Mouse (Mus musculus): ENCODE measurements around the gene Smug1. TPM values are rescaled to one million over a fixed set of nuclear protein-coding genes. Genes with fewer than 3 reads are reported as not detected.

Smug1 gene
- polyA plus RNA-seq, 1 experiment from 2014 or later = 15.8 TPM

DNA sequence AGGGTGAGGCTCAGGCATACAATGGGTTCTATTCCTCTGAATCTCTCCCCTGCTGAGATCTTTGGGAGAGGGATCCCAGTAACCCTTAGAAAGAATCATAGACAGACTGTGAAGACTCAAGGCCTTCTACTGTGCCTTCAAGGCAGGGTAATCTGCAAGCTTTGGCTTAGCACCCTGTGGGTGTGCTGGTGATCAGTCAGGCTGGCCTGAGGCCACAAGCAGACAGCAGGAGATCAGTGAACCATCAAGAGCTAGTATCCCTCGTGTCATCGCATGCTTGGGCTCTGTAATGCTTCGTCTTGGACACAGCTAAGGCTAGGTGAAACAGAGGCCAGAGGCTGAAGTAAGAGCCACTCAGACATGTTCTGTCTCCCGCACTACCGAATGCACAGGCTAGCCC, 6.4 kb upstream of the Smug1 start:
- Histone ChIP-seq H3K36me3 (no peaks in the 10 kb centered on the region), H3K27me3 (replicated peaks) (peaks cover 100% of the 10 kb centered on the region), H3K9ac (no peak overlapping the region), H3K9me3 (no peaks in the 10 kb centered on the region), H3K4me3 (no peak overlapping the region), H3K27ac (replicated peaks) (no peak overlapping the region), H3K4me1 (peaks cover 32% of the 10 kb centered on the region), H3K4me2 (no peak overlapping the region)
- no peak for ATAC-seq (ENCODE audit: extremely low read depth, insufficient number of reproducible peaks, low FRiP score, low TSS enrichment)
- WGBS = 66% methylated on average over 5 of the region's 5 CpGs

DNA sequence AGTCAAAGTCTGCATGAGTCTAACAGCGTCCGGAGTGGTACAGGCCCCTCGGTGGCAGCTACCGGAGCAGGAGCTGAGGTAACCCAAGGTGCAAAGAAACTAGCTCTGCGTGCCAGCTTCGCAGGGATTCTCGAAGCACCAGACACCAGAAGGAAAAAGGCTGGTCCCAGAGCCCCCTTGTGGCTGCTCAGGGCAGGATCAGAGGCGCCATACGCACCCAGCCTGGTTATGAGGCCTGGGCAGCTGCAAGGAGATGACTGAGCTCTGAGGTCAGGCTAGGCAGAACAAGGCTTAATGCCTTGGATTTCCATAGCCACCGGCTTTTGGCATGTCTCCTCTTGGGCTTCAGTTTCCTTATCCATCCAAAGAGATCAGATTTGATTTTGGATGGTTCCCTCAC, 5.6 kb upstream of the Smug1 start:
- H3K36me3 ChIP-seq = no peaks in the 10 kb centered on the region
- no peak overlapping the region for H3K4me2 ChIP-seq
- H3K27me3 ChIP-seq (replicated peaks) = peaks cover 100% of the 10 kb centered on the region
- H3K9me3 ChIP-seq = no peaks in the 10 kb centered on the region
- H3K4me3 ChIP-seq = no peak overlapping the region
- H3K4me1 ChIP-seq = peaks cover 27% of the 10 kb centered on the region
- H3K9ac ChIP-seq = no peak overlapping the region
- 8% methylated on average over 10 of the region's 10 CpGs for WGBS
- ATAC-seq (ENCODE audit: extremely low read depth, insufficient number of reproducible peaks, low FRiP score, low TSS enrichment) = no peak
- H3K27ac ChIP-seq (replicated peaks) = no peak overlapping the region

DNA sequence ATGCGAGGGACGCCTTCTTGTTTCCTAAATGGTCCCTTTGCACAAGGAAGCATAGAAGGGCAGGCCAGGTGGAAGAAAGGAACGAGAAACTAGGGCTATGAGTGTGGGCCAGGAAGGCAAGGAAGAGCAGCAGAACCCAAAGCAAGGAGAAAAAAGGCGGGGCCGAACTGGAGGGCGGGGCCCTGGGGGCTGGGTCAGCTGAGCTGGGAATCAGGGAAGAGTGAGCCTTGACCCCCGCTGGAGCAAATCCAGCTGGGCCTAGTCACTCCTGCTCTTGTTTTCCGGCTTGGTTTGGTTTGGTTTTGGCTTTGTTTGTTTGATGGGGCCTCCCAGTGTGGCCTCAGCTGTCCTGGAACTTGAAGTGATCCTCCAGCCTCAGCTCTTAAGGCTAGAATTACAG, 4.4 kb upstream of the Smug1 start:
- Histone ChIP-seq H3K4me2 (no peak overlapping the region), H3K9me3 (no peaks in the 10 kb centered on the region), H3K36me3 (no peaks in the 10 kb centered on the region), H3K27ac (replicated peaks) (no peak overlapping the region), H3K4me3 (no peak overlapping the region), H3K27me3 (replicated peaks) (peaks cover 100% of the 10 kb centered on the region), H3K9ac (no peak overlapping the region), H3K4me1 (peaks cover 19% of the 10 kb centered on the region)
- ATAC-seq (ENCODE audit: extremely low read depth, insufficient number of reproducible peaks, low FRiP score, low TSS enrichment) = no peak
- 14% methylated on average over 8 of the region's 8 CpGs for WGBS

DNA sequence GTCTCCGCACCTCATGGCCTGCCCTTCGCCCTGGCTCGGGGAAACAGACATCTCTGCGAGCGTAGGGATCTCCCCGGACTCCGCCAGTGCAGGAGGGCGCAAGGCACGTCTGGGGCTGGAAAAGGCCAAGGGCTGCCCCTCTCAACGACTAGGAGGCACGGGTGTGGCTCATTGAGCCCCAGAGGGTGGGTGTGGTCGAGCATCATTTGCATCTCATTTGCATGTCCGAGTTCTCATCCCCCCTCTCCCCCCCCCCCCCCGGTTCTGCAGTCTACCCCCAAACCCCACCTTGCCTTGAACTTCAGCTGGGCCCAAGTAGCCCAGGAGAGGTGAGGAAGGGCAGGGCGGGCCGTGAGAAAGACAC, 3.4 kb upstream of the Smug1 start:
- WGBS = 6% methylated on average over 14 of the region's 16 CpGs
- peak overlapping the region; percentile 60 for H3K4me3 ChIP-seq
- ATAC-seq (ENCODE audit: extremely low read depth, insufficient number of reproducible peaks, low FRiP score, low TSS enrichment) = no peak
- peaks cover 98% of the 10 kb centered on the region for H3K27me3 ChIP-seq (replicated peaks)
- no peaks in the 10 kb centered on the region for H3K36me3 ChIP-seq
- peak overlapping the region; percentile 91 for H3K4me2 ChIP-seq
- H3K9me3 ChIP-seq = no peaks in the 10 kb centered on the region
- H3K27ac ChIP-seq (replicated peaks) = no peak overlapping the region
- H3K9ac ChIP-seq = no peak overlapping the region
- H3K4me1 ChIP-seq = peaks cover 20% of the 10 kb centered on the region

DNA sequence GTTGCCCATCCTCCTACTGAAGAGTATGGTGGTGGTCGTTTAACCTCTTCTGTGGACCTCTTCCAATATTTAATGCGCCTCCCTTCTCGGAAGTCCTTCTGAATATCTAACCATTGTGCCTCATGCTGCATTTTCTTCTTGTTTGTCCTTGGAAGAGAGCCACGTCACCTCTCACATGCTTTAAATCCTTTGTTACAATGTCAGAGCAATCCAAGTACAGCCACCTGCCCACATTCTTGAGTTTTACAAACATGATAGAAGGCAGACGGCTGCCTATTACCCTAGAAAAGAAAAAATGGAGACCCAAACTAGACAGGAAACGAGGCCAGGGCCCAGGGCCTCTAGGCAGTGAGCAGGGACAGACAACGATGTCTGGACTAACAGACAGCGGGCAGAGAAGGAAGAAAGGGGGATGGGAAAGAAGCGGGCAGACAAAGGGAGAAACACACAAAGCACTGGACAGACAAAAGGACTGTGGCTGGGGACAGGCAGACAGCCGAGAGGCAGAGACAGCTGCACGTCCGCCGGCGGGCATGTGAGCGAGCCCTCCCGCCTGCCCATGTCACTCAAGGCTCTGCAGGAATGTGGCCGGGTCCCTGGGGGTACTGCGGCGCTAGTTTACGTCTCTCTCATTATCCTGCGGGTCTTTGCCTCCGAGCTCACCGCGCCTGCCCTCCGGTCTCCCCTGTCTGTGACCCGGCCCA, 2.9 kb upstream of the Smug1 start:
- H3K4me1 ChIP-seq = peaks cover 24% of the 10 kb centered on the region
- peaks cover 93% of the 10 kb centered on the region for H3K27me3 ChIP-seq (replicated peaks)
- ATAC-seq (ENCODE audit: extremely low read depth, insufficient number of reproducible peaks, low FRiP score, low TSS enrichment) = no peak
- no peaks in the 10 kb centered on the region for H3K36me3 ChIP-seq
- peak overlapping the region; percentile 60 for H3K4me3 ChIP-seq
- H3K27ac ChIP-seq (replicated peaks) = no peak overlapping the region
- WGBS = 6% methylated on average over 26 of the region's 26 CpGs
- H3K9ac ChIP-seq = peak overlapping the region; percentile 69
- H3K4me2 ChIP-seq = peak overlapping the region; percentile 91
- no peaks in the 10 kb centered on the region for H3K9me3 ChIP-seq

DNA sequence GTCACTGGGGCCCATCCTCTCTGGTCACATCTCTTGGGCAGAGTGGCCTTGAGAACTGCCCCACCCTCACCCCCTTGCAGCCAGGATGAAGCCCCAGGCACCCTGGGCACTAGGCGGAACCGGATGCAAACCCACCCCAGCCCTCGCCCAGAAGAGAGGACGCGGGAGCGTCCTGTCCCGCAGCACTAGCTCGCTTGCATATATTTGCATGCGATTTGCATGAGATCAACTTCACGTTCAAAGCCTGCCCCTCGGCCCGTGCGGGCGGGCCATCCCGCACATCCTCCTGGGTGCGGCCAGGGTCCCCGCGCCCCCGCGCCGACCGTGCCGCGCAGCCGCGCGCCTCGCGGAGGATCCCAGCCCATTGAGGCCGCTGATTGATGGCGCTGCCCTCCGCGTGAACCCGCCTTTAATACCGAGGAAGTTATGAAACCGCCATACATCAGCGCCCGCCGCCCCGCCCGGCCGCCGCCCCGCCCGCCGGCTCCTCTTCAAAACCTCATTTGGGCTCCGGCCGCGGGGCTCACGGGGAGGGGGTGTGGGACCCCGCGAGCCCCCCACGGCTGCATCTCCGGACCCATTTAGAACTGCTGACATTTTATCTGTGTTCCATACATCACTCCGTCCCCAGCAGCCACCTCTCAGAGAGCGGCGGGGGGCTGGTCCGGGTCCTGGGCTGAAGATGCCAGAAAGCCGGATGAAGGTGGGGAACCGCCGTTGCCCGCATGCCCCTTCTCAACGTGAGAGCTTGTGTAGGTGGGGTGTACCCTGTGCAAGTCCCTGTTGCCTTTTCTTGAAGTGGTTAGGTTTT, 2.1 kb upstream of the Smug1 start:
- peaks cover 24% of the 10 kb centered on the region for H3K4me1 ChIP-seq
- peak overlapping the region; percentile 60 for H3K4me3 ChIP-seq
- no peaks in the 10 kb centered on the region for H3K9me3 ChIP-seq
- peaks cover 85% of the 10 kb centered on the region for H3K27me3 ChIP-seq (replicated peaks)
- H3K9ac ChIP-seq = peak overlapping the region; percentile 69
- no peaks in the 10 kb centered on the region for H3K36me3 ChIP-seq
- H3K4me2 ChIP-seq = peak overlapping the region; percentile 91
- no peak overlapping the region for H3K27ac ChIP-seq (replicated peaks)
- ATAC-seq (ENCODE audit: extremely low read depth, insufficient number of reproducible peaks, low FRiP score, low TSS enrichment) = no peak
- 2% methylated on average over 63 of the region's 63 CpGs for WGBS

DNA sequence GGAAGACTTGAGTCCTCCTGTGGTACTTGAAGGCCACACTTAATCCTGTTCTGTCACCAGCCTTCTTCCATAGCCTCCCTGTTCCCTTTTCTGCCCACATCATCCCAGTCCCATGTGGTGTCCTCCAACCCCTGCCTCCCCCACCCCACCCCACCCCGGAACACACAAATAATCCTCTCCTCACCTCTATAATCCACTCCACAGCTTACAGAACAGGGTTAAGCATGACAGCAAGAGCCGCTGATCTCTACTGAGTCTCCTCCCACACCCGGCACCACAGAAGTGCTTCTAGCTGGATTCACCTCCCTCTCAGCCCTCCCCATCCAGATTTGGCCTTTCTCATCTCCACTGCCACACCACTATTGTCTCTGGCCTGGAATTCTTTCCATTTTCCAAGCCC, 894 bp upstream of the Smug1 start:
- H3K27me3 ChIP-seq (replicated peaks) = peaks cover 73% of the 10 kb centered on the region
- H3K36me3 ChIP-seq = no peaks in the 10 kb centered on the region
- no peak overlapping the region for H3K4me3 ChIP-seq
- H3K4me1 ChIP-seq = peaks cover 29% of the 10 kb centered on the region
- no peak overlapping the region for H3K4me2 ChIP-seq
- H3K27ac ChIP-seq (replicated peaks) = no peak overlapping the region
- WGBS = 25% methylated on average over 3 of the region's 3 CpGs
- H3K9ac ChIP-seq = no peak overlapping the region
- ATAC-seq (ENCODE audit: extremely low read depth, insufficient number of reproducible peaks, low FRiP score, low TSS enrichment) = no peak
- no peaks in the 10 kb centered on the region for H3K9me3 ChIP-seq

DNA sequence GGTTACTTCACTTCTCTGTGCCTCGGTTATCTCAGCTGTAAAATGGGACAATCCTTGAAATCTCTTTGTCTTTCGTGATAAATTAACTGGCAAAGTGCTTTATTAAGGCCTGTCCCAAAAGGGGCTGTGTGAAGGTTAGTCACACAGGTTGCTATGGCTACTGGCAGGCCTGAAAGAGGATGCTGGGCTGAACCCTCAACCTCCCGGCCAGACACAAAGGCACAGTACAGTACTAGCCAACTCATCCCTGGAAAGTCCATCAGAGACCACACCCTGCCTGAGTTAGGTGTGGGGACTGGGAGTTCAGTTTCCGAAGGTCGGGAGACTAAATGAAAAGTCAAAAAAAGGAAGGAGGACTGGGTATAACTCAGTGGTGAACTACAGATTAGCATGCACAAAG, 968 bp downstream of the Smug1 start:
- no peak for ATAC-seq (ENCODE audit: extremely low read depth, insufficient number of reproducible peaks, low FRiP score, low TSS enrichment)

DNA sequence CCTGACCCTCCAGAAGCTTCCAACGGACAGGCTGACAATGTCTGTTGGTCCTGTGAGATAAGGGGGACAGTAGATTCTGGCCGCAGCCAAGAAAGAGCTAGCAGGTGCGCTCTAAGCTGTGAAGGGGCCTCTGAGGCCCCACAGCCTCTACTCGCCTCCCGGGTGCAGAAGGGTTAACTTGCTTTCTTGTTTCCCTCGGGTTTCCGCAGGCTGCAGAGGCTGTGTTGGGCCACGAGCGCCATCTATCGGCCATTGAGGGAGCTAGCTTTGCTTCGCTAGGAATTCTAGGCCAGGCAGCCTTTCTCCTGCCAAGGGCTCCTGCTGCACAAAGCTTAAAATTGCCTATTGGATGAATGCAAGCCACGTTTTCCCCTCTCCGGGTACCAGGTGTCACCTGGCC, 1.5 kb downstream of the Smug1 start:
- Histone ChIP-seq H3K27ac (replicated peaks) (no peak overlapping the region), H3K4me2 (no peak overlapping the region; the same call in 1 of the 2 replicates), H3K4me3 (no peak overlapping the region), H3K9ac (peak overlapping the region; percentile 55; the same call in 1 of the 2 replicates), H3K36me3 (no peaks in the 10 kb centered on the region), H3K27me3 (replicated peaks) (peaks cover 49% of the 10 kb centered on the region), H3K9me3 (no peaks in the 10 kb centered on the region), H3K4me1 (peaks cover 40% of the 10 kb centered on the region)
- WGBS = under 1% methylated on average over 13 of the region's 13 CpGs
- ATAC-seq (ENCODE audit: extremely low read depth, insufficient number of reproducible peaks, low FRiP score, low TSS enrichment) = no peak

More for the DNA sequence above, 968 bp downstream of the Smug1 start:
- 43% methylated on average over 5 of the region's 5 CpGs for WGBS
- Histone ChIP-seq H3K27ac (replicated peaks) (no peak overlapping the region), H3K4me3 (no peak overlapping the region), H3K9ac (no peak overlapping the region), H3K4me2 (no peak overlapping the region), H3K9me3 (no peaks in the 10 kb centered on the region), H3K4me1 (peaks cover 40% of the 10 kb centered on the region), H3K27me3 (replicated peaks) (peaks cover 54% of the 10 kb centered on the region), H3K36me3 (no peaks in the 10 kb centered on the region)

DNA sequence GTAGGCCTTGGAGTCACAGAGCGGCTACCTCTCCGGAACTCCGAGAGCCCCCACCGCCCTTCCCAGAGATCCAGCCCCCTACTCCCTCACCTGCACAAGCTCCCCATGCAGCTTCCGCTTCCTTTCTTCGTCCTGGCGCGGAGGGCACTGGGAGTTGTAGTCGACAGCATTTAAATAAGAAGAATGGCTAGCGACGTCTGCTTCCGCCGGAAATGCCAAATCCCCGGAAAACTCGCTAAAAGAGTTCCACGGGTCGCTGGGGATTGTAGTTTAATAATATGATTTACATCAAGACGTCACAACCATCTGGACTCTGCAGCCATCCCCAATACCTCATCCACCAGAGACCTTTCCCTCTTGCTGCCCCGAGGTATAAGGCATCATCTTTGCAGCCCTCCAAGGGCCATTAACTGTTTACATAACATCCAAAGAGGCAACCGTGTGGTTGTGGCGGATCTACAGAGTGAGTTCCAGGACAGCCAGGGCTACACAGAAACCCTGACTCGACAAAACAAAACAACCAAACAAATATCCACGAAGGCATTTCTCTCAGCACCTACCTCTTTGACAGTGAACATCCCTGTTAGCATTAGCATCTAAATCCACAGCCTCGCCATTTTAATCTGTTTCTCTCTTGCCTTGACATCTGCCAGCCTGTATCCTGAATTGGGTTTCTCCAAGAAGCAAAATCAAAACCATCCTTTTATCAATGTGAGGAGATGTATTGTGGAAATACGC, 3.5 kb downstream of the Smug1 start:
- ATAC-seq (ENCODE audit: extremely low read depth, insufficient number of reproducible peaks, low FRiP score, low TSS enrichment) = peak; percentile 61; the same call in 1 of the 2 replicates
- Histone ChIP-seq H3K36me3 (no peaks in the 10 kb centered on the region), H3K27me3 (replicated peaks) (peaks cover 28% of the 10 kb centered on the region), H3K9ac (peak overlapping the region; percentile 85), H3K4me1 (peaks cover 20% of the 10 kb centered on the region), H3K4me2 (peak overlapping the region; percentile 72), H3K9me3 (no peaks in the 10 kb centered on the region), H3K27ac (replicated peaks) (no peak overlapping the region), H3K4me3 (peak overlapping the region; percentile 79)
- WGBS = 8% methylated on average over 25 of the region's 25 CpGs

DNA sequence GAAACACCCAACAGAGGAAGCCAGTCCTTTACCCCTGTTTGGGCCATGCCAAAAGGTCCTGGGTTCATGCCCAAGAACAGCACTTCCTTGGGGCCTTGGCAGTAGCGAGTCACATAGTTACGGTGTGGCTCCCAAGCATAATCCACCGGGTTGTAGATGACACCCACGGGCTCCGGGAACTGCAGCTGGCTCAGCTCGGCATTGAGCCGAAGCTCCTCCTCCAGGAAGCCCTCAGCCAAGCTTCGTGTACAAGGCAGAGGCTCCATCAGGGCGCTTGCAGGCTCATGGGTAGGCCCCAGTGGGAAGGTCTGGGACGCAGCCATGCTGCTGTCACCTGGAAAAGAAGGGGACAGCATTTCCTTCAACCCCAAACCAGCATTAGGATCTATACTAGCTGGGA, 9.3 kb downstream of the Smug1 start:
- Histone ChIP-seq H3K9ac (no peak overlapping the region), H3K27ac (replicated peaks) (no peak overlapping the region), H3K4me2 (no peak overlapping the region), H3K4me3 (no peak overlapping the region), H3K27me3 (replicated peaks) (peaks cover 34% of the 10 kb centered on the region), H3K4me1 (peaks cover 9% of the 10 kb centered on the region), H3K9me3 (no peaks in the 10 kb centered on the region), H3K36me3 (peaks cover 27% of the 10 kb centered on the region)
- no peak for ATAC-seq (ENCODE audit: extremely low read depth, insufficient number of reproducible peaks, low FRiP score, low TSS enrichment)
- 74% methylated on average over 10 of the region's 10 CpGs for WGBS

All from heart, embryonic 13.5 days (tissue).